Mouse (Mus musculus): Measurements from ENCODE around the gene Zdhhc25. TPM values are rescaled to one million over a fixed set of nuclear protein-coding genes. Genes with fewer than 3 reads are reported as not detected.

The Zdhhc25 gene
- polyA plus RNA-seq, 1 experiment from 2014 or later = not detected

DNA sequence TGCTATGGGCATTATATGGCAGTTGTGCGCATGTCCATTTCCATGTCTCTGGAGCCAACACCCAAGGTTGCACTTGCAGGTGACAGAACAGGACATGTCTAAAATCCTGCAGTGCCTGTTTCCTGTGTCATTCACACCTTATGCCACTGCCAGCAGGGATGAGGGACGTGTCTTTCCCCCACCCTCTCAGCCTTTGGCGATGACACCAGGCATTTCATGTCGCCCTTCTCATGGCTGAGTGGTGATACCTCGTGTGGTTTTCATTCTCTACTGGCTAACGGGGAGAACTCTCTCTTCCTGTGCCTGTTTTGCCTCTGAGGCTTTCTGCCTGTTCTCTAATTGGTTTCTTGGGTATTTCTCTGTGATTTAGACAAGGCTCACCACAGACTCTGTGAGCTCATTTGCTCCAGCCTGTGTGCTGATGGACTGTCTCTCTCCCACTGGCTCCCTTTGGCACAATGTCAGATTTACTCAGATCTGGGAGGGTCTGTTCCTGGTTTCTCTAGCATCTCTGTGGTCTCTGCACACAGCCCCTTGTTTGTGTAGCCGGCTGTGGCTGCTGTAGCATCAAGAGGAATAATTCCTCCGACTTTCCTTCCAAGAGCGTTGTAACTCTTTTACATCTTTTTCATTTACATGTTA is 3.1 kb downstream of the Zdhhc25 start:
- Histone ChIP-seq H3K9me3 (ENCODE audit: low read length) (no peaks in the 10 kb centered on the region), H3K4me3 (ENCODE audit: low read length) (no peak overlapping the region), H3K27ac (ENCODE audit: low read length) (no peak overlapping the region), H3K4me1 (ENCODE audit: insufficient read depth, low read length) (no peaks in the 10 kb centered on the region), H3K27me3 (ENCODE audit: insufficient read depth, low read length) (no peaks in the 10 kb centered on the region), H3K9ac (replicated peaks; ENCODE audit: low read length) (no peak overlapping the region), H3K36me3 (ENCODE audit: insufficient read depth, low read length) (no peaks in the 10 kb centered on the region), H3K4me2 (replicated peaks; ENCODE audit: low read depth, low read length) (no peak overlapping the region)
- no peak for ATAC-seq (ENCODE audit: low FRiP score, low TSS enrichment)
- WGBS = 78% methylated on average over 9 of the region's 9 CpGs

- Histone ChIP-seq H3K9me3 (ENCODE audit: low read length) (no peaks in the 10 kb centered on the region), H3K4me3 (ENCODE audit: low read length) (no peak overlapping the region), H3K9ac (replicated peaks; ENCODE audit: low read length) (no peak overlapping the region), H3K36me3 (ENCODE audit: insufficient read depth, low read length) (no peaks in the 10 kb centered on the region), H3K4me1 (ENCODE audit: insufficient read depth, low read length) (no peaks in the 10 kb centered on the region), H3K27ac (ENCODE audit: low read length) (no peak overlapping the region), H3K27me3 (ENCODE audit: insufficient read depth, low read length) (no peaks in the 10 kb centered on the region), H3K4me2 (replicated peaks; ENCODE audit: low read depth, low read length) (no peak overlapping the region)
- 82% methylated on average over 1 of the region's 1 CpGs for WGBS
- no peak for ATAC-seq (ENCODE audit: low FRiP score, low TSS enrichment)
Measured at GRCm38 (mm10) chr15:88603733-88604119, 3.6 kb downstream of the Zdhhc25 start.

GRCm38 (mm10) chr15:88604669-88605414 is 4.7 kb downstream of the Zdhhc25 start:
- ATAC-seq (ENCODE audit: low FRiP score, low TSS enrichment) = no peak
- Histone ChIP-seq H3K4me3 (ENCODE audit: low read length) (no peak overlapping the region), H3K27ac (ENCODE audit: low read length) (no peak overlapping the region), H3K9ac (replicated peaks; ENCODE audit: low read length) (no peak overlapping the region), H3K36me3 (ENCODE audit: insufficient read depth, low read length) (no peaks in the 10 kb centered on the region), H3K4me1 (ENCODE audit: insufficient read depth, low read length) (no peaks in the 10 kb centered on the region), H3K9me3 (ENCODE audit: low read length) (no peaks in the 10 kb centered on the region), H3K4me2 (replicated peaks; ENCODE audit: low read depth, low read length) (no peak overlapping the region), H3K27me3 (ENCODE audit: insufficient read depth, low read length) (no peaks in the 10 kb centered on the region)
- WGBS = 88% methylated on average over 17 of the region's 17 CpGs

GRCm38 (mm10) chr15:88605415-88605785 is 5.3 kb downstream of the Zdhhc25 start:
- Histone ChIP-seq H3K4me2 (replicated peaks; ENCODE audit: low read depth, low read length) (no peak overlapping the region), H3K27ac (ENCODE audit: low read length) (no peak overlapping the region), H3K9ac (replicated peaks; ENCODE audit: low read length) (no peak overlapping the region), H3K27me3 (ENCODE audit: insufficient read depth, low read length) (no peaks in the 10 kb centered on the region), H3K4me1 (ENCODE audit: insufficient read depth, low read length) (no peaks in the 10 kb centered on the region), H3K9me3 (ENCODE audit: low read length) (no peaks in the 10 kb centered on the region), H3K4me3 (ENCODE audit: low read length) (no peak overlapping the region), H3K36me3 (ENCODE audit: insufficient read depth, low read length) (no peaks in the 10 kb centered on the region)
- ATAC-seq (ENCODE audit: low FRiP score, low TSS enrichment) = no peak
- WGBS = 80% methylated on average over 5 of the region's 5 CpGs

- Histone ChIP-seq H3K27me3 (ENCODE audit: insufficient read depth, low read length) (no peaks in the 10 kb centered on the region), H3K4me2 (replicated peaks; ENCODE audit: low read depth, low read length) (no peak overlapping the region), H3K27ac (ENCODE audit: low read length) (no peak overlapping the region), H3K9ac (replicated peaks; ENCODE audit: low read length) (no peak overlapping the region), H3K4me3 (ENCODE audit: low read length) (no peak overlapping the region), H3K9me3 (ENCODE audit: low read length) (no peaks in the 10 kb centered on the region), H3K4me1 (ENCODE audit: insufficient read depth, low read length) (no peaks in the 10 kb centered on the region), H3K36me3 (ENCODE audit: insufficient read depth, low read length) (no peaks in the 10 kb centered on the region)
- no peak for ATAC-seq (ENCODE audit: low FRiP score, low TSS enrichment)
- 82% methylated on average over 16 of the region's 16 CpGs for WGBS
Measured at GRCm38 (mm10) chr15:88617125-88617524, 17.0 kb downstream of the Zdhhc25 start.

- Histone ChIP-seq H3K4me2 (replicated peaks; ENCODE audit: low read depth, low read length) (0 out of 2 replicates have a peak overlapping the region, but pooled peaks have one; percentile 1), H3K4me3 (ENCODE audit: low read length) (no peak overlapping the region), H3K27me3 (ENCODE audit: insufficient read depth, low read length) (no peaks in the 10 kb centered on the region), H3K27ac (ENCODE audit: low read length) (no peak overlapping the region), H3K9ac (replicated peaks; ENCODE audit: low read length) (no peak overlapping the region), H3K4me1 (ENCODE audit: insufficient read depth, low read length) (no peaks in the 10 kb centered on the region), H3K36me3 (ENCODE audit: insufficient read depth, low read length) (no peaks in the 10 kb centered on the region), H3K9me3 (ENCODE audit: low read length) (no peaks in the 10 kb centered on the region)
- no peak for ATAC-seq (ENCODE audit: low FRiP score, low TSS enrichment)
- WGBS = 27% methylated on average over 17 of the region's 17 CpGs
Measured at GRCm38 (mm10) chr15:88618008-88618773, 18.1 kb downstream of the Zdhhc25 start.

DNA sequence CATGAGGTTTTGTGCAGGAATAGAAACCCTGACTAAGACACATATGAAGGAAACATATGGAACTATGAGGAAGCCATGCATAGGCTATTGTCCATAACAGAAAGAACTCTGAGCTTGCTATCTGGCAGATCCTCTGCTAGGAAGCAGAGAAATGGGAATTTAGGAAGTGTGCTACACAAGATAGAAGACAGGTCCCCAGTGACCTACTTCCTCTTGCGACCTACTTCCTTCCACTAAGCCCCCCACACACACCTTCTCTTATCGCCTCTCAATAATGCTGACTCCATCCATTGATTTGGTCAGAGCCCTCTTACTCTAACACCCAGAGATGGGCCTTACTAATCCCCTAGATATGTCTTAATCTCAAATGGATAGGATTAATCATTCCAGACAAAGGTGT is 19.9 kb downstream of the Zdhhc25 start:
- 84% methylated on average over 2 of the region's 2 CpGs for WGBS
- ATAC-seq (ENCODE audit: low FRiP score, low TSS enrichment) = no peak
- Histone ChIP-seq H3K4me2 (replicated peaks; ENCODE audit: low read depth, low read length) (no peak overlapping the region), H3K27ac (ENCODE audit: low read length) (no peak overlapping the region), H3K9me3 (ENCODE audit: low read length) (0 out of 2 replicates have a peak, but pooled peaks cover 2% of the 10 kb centered on the region), H3K36me3 (ENCODE audit: insufficient read depth, low read length) (no peaks in the 10 kb centered on the region), H3K4me3 (ENCODE audit: low read length) (no peak overlapping the region), H3K9ac (replicated peaks; ENCODE audit: low read length) (no peak overlapping the region), H3K27me3 (ENCODE audit: insufficient read depth, low read length) (no peaks in the 10 kb centered on the region), H3K4me1 (ENCODE audit: insufficient read depth, low read length) (no peaks in the 10 kb centered on the region)

GRCm38 (mm10) chr15:88623891-88624290 is 23.8 kb downstream of the Zdhhc25 start:
- Histone ChIP-seq H3K36me3 (ENCODE audit: insufficient read depth, low read length) (no peaks in the 10 kb centered on the region), H3K4me3 (ENCODE audit: low read length) (no peak overlapping the region), H3K4me2 (replicated peaks; ENCODE audit: low read depth, low read length) (no peak overlapping the region), H3K4me1 (ENCODE audit: insufficient read depth, low read length) (no peaks in the 10 kb centered on the region), H3K27me3 (ENCODE audit: insufficient read depth, low read length) (no peaks in the 10 kb centered on the region), H3K27ac (ENCODE audit: low read length) (no peak overlapping the region), H3K9ac (replicated peaks; ENCODE audit: low read length) (no peak overlapping the region), H3K9me3 (ENCODE audit: low read length) (0 out of 2 replicates have a peak, but pooled peaks cover 2% of the 10 kb centered on the region)
- 72% methylated on average over 2 of the region's 2 CpGs for WGBS
- ATAC-seq (ENCODE audit: low FRiP score, low TSS enrichment) = no peak

DNA sequence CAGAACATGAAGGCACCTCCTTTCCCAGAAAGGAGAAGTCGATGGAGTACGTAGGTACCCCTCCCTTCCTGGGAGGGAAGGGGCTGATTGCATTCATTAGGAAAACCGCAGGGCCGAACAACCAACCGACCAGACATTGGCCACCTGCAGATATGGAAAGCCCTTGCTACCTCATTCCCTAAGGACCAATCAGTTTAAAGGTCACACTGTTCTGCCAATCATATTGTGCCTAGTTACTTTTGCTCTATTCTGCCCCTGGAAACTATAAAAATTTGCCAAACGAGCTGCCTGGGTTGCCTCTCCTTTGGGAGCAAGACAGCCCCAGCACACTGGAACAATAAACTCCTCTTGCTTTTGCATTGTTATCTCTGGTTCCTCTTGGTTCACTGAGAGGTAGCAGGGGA is 24.8 kb downstream of the Zdhhc25 start:
- Histone ChIP-seq H3K4me1 (ENCODE audit: insufficient read depth, low read length) (no peaks in the 10 kb centered on the region), H3K27me3 (ENCODE audit: insufficient read depth, low read length) (no peaks in the 10 kb centered on the region), H3K4me2 (replicated peaks; ENCODE audit: low read depth, low read length) (no peak overlapping the region), H3K4me3 (ENCODE audit: low read length) (no peak overlapping the region), H3K27ac (ENCODE audit: low read length) (no peak overlapping the region), H3K36me3 (ENCODE audit: insufficient read depth, low read length) (no peaks in the 10 kb centered on the region), H3K9ac (replicated peaks; ENCODE audit: low read length) (no peak overlapping the region), H3K9me3 (ENCODE audit: low read length) (0 out of 2 replicates have a peak, but pooled peaks cover 2% of the 10 kb centered on the region)
- WGBS = 82% methylated on average over 6 of the region's 6 CpGs
- ATAC-seq (ENCODE audit: low FRiP score, low TSS enrichment) = no peak
